Mouse (Mus musculus): ENCODE results near the gene Pex5. TPM values are rescaled to one million over a fixed set of nuclear protein-coding genes. Genes with fewer than 3 reads are reported as not detected.
"Not testable (repeated sequence)": the region's sequence is repeated elsewhere in the genome, so short reads cannot be mapped to it uniquely, and the experiment has no call there.

Pex5 gene
- polyA plus RNA-seq, 1 experiment from 2014 or later, result 48.5 TPM

- no peak overlapping the region for H3K4me2 ChIP-seq (ENCODE audit: low read depth, low read length)
Measured at GRCm38 (mm10) chr6:124430784-124431495, 16.1 kb upstream of the Pex5 start.

GRCm38 (mm10) chr6:124430379-124430778 is 15.5 kb upstream of the Pex5 start:
- Histone ChIP-seq H3K4me2 (ENCODE audit: low read depth, low read length) (no peak overlapping the region), H3K27me3 (replicated peaks; ENCODE audit: control insufficient read depth, insufficient read depth, low read length) (no peaks in the 10 kb centered on the region), H3K9ac (ENCODE audit: low read depth, low read length) (no peak overlapping the region), H3K4me1 (ENCODE audit: control insufficient read depth, insufficient read depth, low read length) (peaks cover 7% of the 10 kb centered on the region; the same call in 1 of the 2 replicates), H3K27ac (ENCODE audit: low read length) (no peak overlapping the region), H3K9me3 (ENCODE audit: control insufficient read depth, low read length) (no peaks in the 10 kb centered on the region), H3K4me3 (ENCODE audit: low read length) (no peak overlapping the region), H3K36me3 (ENCODE audit: control insufficient read depth, insufficient read depth, low read length) (no peaks in the 10 kb centered on the region)
- no peak for ATAC-seq
- 68% methylated on average over 3 of the region's 3 CpGs for WGBS

More at GRCm38 (mm10) chr6:124430784-124431495, 16.1 kb upstream of the Pex5 start:
- H3K9me3 ChIP-seq (ENCODE audit: control insufficient read depth, low read length), result no peaks in the 10 kb centered on the region
- peaks cover 3% of the 10 kb centered on the region; the same call in 1 of the 2 replicates for H3K4me1 ChIP-seq (ENCODE audit: control insufficient read depth, insufficient read depth, low read length)
- H3K9ac ChIP-seq (ENCODE audit: low read depth, low read length), result no peak overlapping the region
- ATAC-seq, result no peak
- 60% methylated on average over 8 of the region's 8 CpGs for WGBS
- H3K27ac ChIP-seq (ENCODE audit: low read length), result no peak overlapping the region
- H3K36me3 ChIP-seq (ENCODE audit: control insufficient read depth, insufficient read depth, low read length), result no peaks in the 10 kb centered on the region
- no peaks in the 10 kb centered on the region for H3K27me3 ChIP-seq (replicated peaks; ENCODE audit: control insufficient read depth, insufficient read depth, low read length)
- no peak overlapping the region for H3K4me3 ChIP-seq (ENCODE audit: low read length)

- H3K4me1 ChIP-seq (ENCODE audit: control insufficient read depth, insufficient read depth, low read length), result peaks cover 8% of the 10 kb centered on the region
- 72% methylated on average over 5 of the region's 6 CpGs for WGBS
- H3K4me3 ChIP-seq (ENCODE audit: low read length), result no peak overlapping the region
- no peak overlapping the region for H3K4me2 ChIP-seq (ENCODE audit: low read depth, low read length)
- no peaks in the 10 kb centered on the region for H3K27me3 ChIP-seq (replicated peaks; ENCODE audit: control insufficient read depth, insufficient read depth, low read length)
- no peaks in the 10 kb centered on the region for H3K9me3 ChIP-seq (ENCODE audit: control insufficient read depth, low read length)
- H3K27ac ChIP-seq (ENCODE audit: low read length), result no peak overlapping the region
- no peak overlapping the region for H3K9ac ChIP-seq (ENCODE audit: low read depth, low read length)
- no peaks in the 10 kb centered on the region for H3K36me3 ChIP-seq (ENCODE audit: control insufficient read depth, insufficient read depth, low read length)
- no peak for ATAC-seq
Measured at GRCm38 (mm10) chr6:124427791-124428576, 13.1 kb upstream of the Pex5 start.

GRCm38 (mm10) chr6:124427289-124427688 is 12.4 kb upstream of the Pex5 start:
- 87% methylated on average over 7 of the region's 7 CpGs for WGBS

DNA sequence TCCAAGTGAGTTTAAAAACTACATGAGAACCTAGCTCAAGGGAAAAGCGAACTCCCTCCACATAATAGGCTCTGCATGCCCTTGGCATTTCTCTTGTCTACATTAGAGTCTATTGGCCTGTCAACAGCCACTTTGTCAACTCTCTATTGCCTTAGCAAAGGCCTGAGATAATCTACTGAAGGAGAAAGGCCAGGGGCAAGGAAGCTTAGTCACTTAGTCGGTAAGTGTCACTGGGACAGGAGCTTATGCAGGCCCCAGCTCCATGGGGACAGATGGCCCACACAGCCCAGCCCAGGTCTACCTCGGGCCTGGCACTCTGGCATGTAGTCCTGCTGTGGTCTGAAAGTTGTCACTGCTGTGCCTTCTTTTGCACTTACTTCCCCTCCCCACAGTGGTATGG is 11.7 kb upstream of the Pex5 start:
- Histone ChIP-seq H3K27me3 (replicated peaks; ENCODE audit: control insufficient read depth, insufficient read depth, low read length) (no peaks in the 10 kb centered on the region), H3K9ac (ENCODE audit: low read depth, low read length) (no peak overlapping the region), H3K36me3 (ENCODE audit: control insufficient read depth, insufficient read depth, low read length) (no peaks in the 10 kb centered on the region), H3K4me3 (ENCODE audit: low read length) (no peak overlapping the region), H3K4me1 (ENCODE audit: control insufficient read depth, insufficient read depth, low read length) (peaks cover 8% of the 10 kb centered on the region), H3K27ac (ENCODE audit: low read length) (no peak overlapping the region), H3K4me2 (ENCODE audit: low read depth, low read length) (no peak overlapping the region), H3K9me3 (ENCODE audit: control insufficient read depth, low read length) (no peaks in the 10 kb centered on the region)
- 67% methylated on average over 3 of the region's 3 CpGs for WGBS
- ATAC-seq, result no peak

More at GRCm38 (mm10) chr6:124427289-124427688, 12.4 kb upstream of the Pex5 start:
- Histone ChIP-seq H3K27ac (ENCODE audit: low read length) (no peak overlapping the region), H3K36me3 (ENCODE audit: control insufficient read depth, insufficient read depth, low read length) (no peaks in the 10 kb centered on the region), H3K27me3 (replicated peaks; ENCODE audit: control insufficient read depth, insufficient read depth, low read length) (no peaks in the 10 kb centered on the region), H3K9me3 (ENCODE audit: control insufficient read depth, low read length) (no peaks in the 10 kb centered on the region), H3K4me2 (ENCODE audit: low read depth, low read length) (no peak overlapping the region), H3K9ac (ENCODE audit: low read depth, low read length) (no peak overlapping the region), H3K4me1 (ENCODE audit: control insufficient read depth, insufficient read depth, low read length) (peaks cover 8% of the 10 kb centered on the region), H3K4me3 (ENCODE audit: low read length) (no peak overlapping the region)
- no peak for ATAC-seq

DNA sequence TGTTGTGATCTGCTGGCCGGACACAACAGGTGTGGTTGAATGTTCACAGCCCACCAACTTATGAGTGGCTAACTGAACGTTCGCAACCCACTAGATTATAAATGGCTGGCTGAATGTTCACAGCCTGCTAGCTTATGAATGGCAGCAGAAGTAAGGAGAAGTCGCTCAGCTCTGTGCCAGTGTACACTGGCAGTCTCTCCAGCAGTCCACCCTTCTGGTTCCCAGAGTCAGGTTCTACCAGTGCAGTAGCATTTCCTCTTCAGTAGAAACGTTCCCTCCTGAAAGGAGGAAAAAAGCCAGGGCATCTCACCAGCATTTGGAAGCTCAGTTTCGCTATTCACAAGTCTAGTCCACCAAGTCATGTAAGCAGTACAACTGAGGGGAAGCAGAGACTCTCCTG is 10.7 kb upstream of the Pex5 start:
- H3K27ac ChIP-seq (ENCODE audit: low read length), result no peak overlapping the region
- H3K9ac ChIP-seq (ENCODE audit: low read depth, low read length), result peak overlapping the region; percentile 19; the same call in 1 of the 2 replicates
- no peak overlapping the region for H3K4me3 ChIP-seq (ENCODE audit: low read length)
- no peaks in the 10 kb centered on the region for H3K36me3 ChIP-seq (ENCODE audit: control insufficient read depth, insufficient read depth, low read length)
- 75% methylated on average over 6 of the region's 6 CpGs for WGBS
- no peak overlapping the region; the same call in 1 of the 2 replicates for H3K4me2 ChIP-seq (ENCODE audit: low read depth, low read length)
- H3K9me3 ChIP-seq (ENCODE audit: control insufficient read depth, low read length), result no peaks in the 10 kb centered on the region
- no peaks in the 10 kb centered on the region for H3K27me3 ChIP-seq (replicated peaks; ENCODE audit: control insufficient read depth, insufficient read depth, low read length)
- peaks cover 8% of the 10 kb centered on the region for H3K4me1 ChIP-seq (ENCODE audit: control insufficient read depth, insufficient read depth, low read length)
- ATAC-seq, result peak; percentile 53; the same call in 1 of the 2 replicates

GRCm38 (mm10) chr6:124425042-124425441 is 10.2 kb upstream of the Pex5 start:
- H3K4me2 ChIP-seq (ENCODE audit: low read depth, low read length); H3K4me1 ChIP-seq (ENCODE audit: control insufficient read depth, insufficient read depth, low read length); H3K27ac ChIP-seq (ENCODE audit: low read length); H3K27me3 ChIP-seq (replicated peaks; ENCODE audit: control insufficient read depth, insufficient read depth, low read length); H3K36me3 ChIP-seq (ENCODE audit: control insufficient read depth, insufficient read depth, low read length); H3K9ac ChIP-seq (ENCODE audit: low read depth, low read length); H3K9me3 ChIP-seq (ENCODE audit: control insufficient read depth, low read length); H3K4me3 ChIP-seq (ENCODE audit: low read length): not testable (repeated sequence)
- 56% methylated on average over 7 of the region's 7 CpGs for WGBS
- peak; percentile 69 for ATAC-seq

DNA sequence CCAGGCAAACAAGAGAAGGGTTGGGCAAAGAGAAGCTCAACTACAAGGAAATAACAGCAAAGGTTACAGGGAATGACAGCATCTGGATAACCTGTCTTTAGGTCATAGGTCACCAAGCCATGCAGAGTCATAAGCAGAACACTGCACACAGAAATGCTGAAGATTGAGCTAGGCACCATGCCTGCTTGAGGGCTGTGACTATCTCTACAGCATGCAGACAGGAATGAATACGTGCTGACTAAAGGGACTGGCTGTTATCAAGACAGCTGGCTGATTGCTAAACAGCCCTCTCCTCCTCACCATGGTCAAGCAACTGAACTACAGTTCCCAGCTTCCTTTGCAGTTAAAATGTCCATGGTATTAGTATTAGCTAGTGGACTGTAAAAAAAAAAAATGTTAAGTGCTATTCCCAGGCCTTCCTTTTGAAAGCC is 9.2 kb upstream of the Pex5 start:
- ATAC-seq, result peak; percentile 86
- no peaks in the 10 kb centered on the region for H3K36me3 ChIP-seq (ENCODE audit: control insufficient read depth, insufficient read depth, low read length)
- WGBS, result 26% methylated on average over 1 of the region's 1 CpGs
- no peaks in the 10 kb centered on the region for H3K9me3 ChIP-seq (ENCODE audit: control insufficient read depth, low read length)
- no peak overlapping the region for H3K4me3 ChIP-seq (ENCODE audit: low read length)
- peaks cover 8% of the 10 kb centered on the region for H3K4me1 ChIP-seq (ENCODE audit: control insufficient read depth, insufficient read depth, low read length)
- no peak overlapping the region for H3K4me2 ChIP-seq (ENCODE audit: low read depth, low read length)
- no peaks in the 10 kb centered on the region for H3K27me3 ChIP-seq (replicated peaks; ENCODE audit: control insufficient read depth, insufficient read depth, low read length)
- peak overlapping the region; percentile 35; the same call in 1 of the 2 replicates for H3K27ac ChIP-seq (ENCODE audit: low read length)
- no peak overlapping the region for H3K9ac ChIP-seq (ENCODE audit: low read depth, low read length)

GRCm38 (mm10) chr6:124418686-124419085 is 3.8 kb upstream of the Pex5 start:
- 90% methylated on average over 3 of the region's 3 CpGs for WGBS
- Histone ChIP-seq H3K9me3 (ENCODE audit: control insufficient read depth, low read length) (no peaks in the 10 kb centered on the region), H3K4me3 (ENCODE audit: low read length) (no peak overlapping the region), H3K9ac (ENCODE audit: low read depth, low read length) (no peak overlapping the region), H3K4me1 (ENCODE audit: control insufficient read depth, insufficient read depth, low read length) (no peaks in the 10 kb centered on the region), H3K27me3 (replicated peaks; ENCODE audit: control insufficient read depth, insufficient read depth, low read length) (no peaks in the 10 kb centered on the region), H3K36me3 (ENCODE audit: control insufficient read depth, insufficient read depth, low read length) (no peaks in the 10 kb centered on the region), H3K27ac (ENCODE audit: low read length) (no peak overlapping the region), H3K4me2 (ENCODE audit: low read depth, low read length) (no peak overlapping the region)
- no peak for ATAC-seq
